In the genomic region with DNA sequence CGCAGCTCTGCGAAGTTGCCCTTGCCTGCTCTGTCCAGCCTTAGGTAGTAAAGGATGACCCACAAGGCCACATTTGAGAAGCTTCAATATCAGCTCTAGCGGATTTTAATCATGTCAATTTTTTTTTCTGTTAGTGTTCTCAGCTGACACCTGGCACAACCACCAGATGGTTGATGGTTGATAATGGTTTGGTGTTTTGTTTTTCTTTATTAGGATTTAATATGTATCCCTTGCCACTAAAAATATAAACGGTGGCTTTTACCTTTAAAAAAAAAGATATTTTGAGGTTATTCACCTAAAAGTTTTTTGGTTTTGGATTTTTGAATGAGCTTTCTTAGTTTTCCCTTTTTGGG, we compare ENCODE assay signal across 8 mouse cellular contexts. TPM values are rescaled to one million over a fixed set of nuclear protein-coding genes. Genes with fewer than 3 reads are reported as not detected.
DNase-seq lines count a peak whose midpoint lies in the region; ATAC-seq and TF ChIP-seq lines count a peak whose summit lies in the region.

No protein-coding gene starts in this region.

- no peaks in the 10 kb centered on the region for H3K27me3 ChIP-seq in kidney, adult 2 months (replicated peaks; ENCODE audit: control insufficient read depth, insufficient read depth, low read length)
- no peaks in the 10 kb centered on the region for H3K27me3 ChIP-seq in hindbrain, embryonic 13.5 days
- no peaks in the 10 kb centered on the region for H3K27me3 ChIP-seq in midbrain, embryonic 12.5 days

- no peak for ATAC-seq in hindbrain, embryonic 13.5 days (ENCODE audit: low FRiP score)
- ATAC-seq in midbrain, embryonic 12.5 days (ENCODE audit: low FRiP score, low read depth): no peak

- peak overlapping the region; percentile 61 for H3K4me2 ChIP-seq in hindbrain, embryonic 13.5 days
- peak overlapping the region; percentile 64 for H3K4me2 ChIP-seq in midbrain, embryonic 12.5 days (replicated peaks)

- H3K36me3 ChIP-seq in kidney, adult 2 months (ENCODE audit: control insufficient read depth, insufficient read depth, low read length): peaks cover 5% of the 10 kb centered on the region; the same call in 1 of the 2 replicates
- peaks cover 13% of the 10 kb centered on the region for H3K36me3 ChIP-seq in hindbrain, embryonic 13.5 days
- H3K36me3 ChIP-seq in midbrain, embryonic 12.5 days: peaks cover 10% of the 10 kb centered on the region

- peaks cover 3% of the 10 kb centered on the region; the same call in 1 of the 2 replicates for H3K9me3 ChIP-seq in hindbrain, embryonic 13.5 days
- peaks cover 4% of the 10 kb centered on the region for H3K9me3 ChIP-seq in midbrain, embryonic 12.5 days

- TF ChIP-seq POLR2A in kidney, adult 2 months (IDR thresholded peaks at IDR 0.05; ENCODE audit: low read depth, low read length): no peak
- TF ChIP-seq POLR2A in bone marrow macrophage, adult 2 months (IDR thresholded peaks at IDR 0.05; ENCODE audit: borderline replicate concordance, low read depth, low read length): no peak

- peak overlapping the region; percentile 71 for H3K27ac ChIP-seq in kidney, adult 2 months (ENCODE audit: insufficient read depth, low read depth, low read length)
- H3K27ac ChIP-seq in bone marrow macrophage, adult 2 months (ENCODE audit: insufficient read depth, low read depth, low read length): peak overlapping the region; percentile 98
- H3K27ac ChIP-seq in hindbrain, embryonic 13.5 days: peak overlapping the region; percentile 99
- H3K27ac ChIP-seq in midbrain, embryonic 12.5 days (replicated peaks): peak overlapping the region; percentile 98

- peak overlapping the region; percentile 88 for H3K4me3 ChIP-seq in kidney, adult 2 months (ENCODE audit: insufficient read depth, low read depth, low read length)
- H3K4me3 ChIP-seq in bone marrow macrophage, adult 2 months (ENCODE audit: insufficient read depth, low read length): peak overlapping the region; percentile 97
- peak overlapping the region; percentile 89 for H3K4me3 ChIP-seq in hindbrain, embryonic 13.5 days
- H3K4me3 ChIP-seq in midbrain, embryonic 12.5 days: peak overlapping the region; percentile 74

- no peak for DNase-seq in kidney, adult 2 months
- DNase-seq in kidney, postnatal 10 days: no peak
- DNase-seq in left cerebral cortex, postnatal 14 days (ENCODE audit: low spot score in 2 of 2): no peak
- no peak for DNase-seq in adrenal gland, postnatal 4 days (ENCODE audit: low spot score in 2 of 2)
- DNase-seq in adrenal gland, postnatal 14 days: no peak

- H3K4me1 ChIP-seq in kidney, adult 2 months (ENCODE audit: control insufficient read depth, insufficient read depth, low read length): 0 out of 2 replicates have a peak, but pooled peaks cover 5% of the 10 kb centered on the region
- peaks cover 8% of the 10 kb centered on the region for H3K4me1 ChIP-seq in bone marrow macrophage, adult 2 months (ENCODE audit: control insufficient read depth, insufficient read depth, low read length)
- H3K4me1 ChIP-seq in hindbrain, embryonic 13.5 days (replicated peaks): peaks cover 10% of the 10 kb centered on the region
- H3K4me1 ChIP-seq in midbrain, embryonic 12.5 days: peaks cover 6% of the 10 kb centered on the region; the same call in 1 of the 2 replicates

- peak overlapping the region; percentile 99 for H3K9ac ChIP-seq in hindbrain, embryonic 13.5 days
- peak overlapping the region; percentile 90 for H3K9ac ChIP-seq in midbrain, embryonic 12.5 days (replicated peaks)

- TF ChIP-seq CTCF in kidney, adult 2 months (conservative IDR thresholded peaks at IDR 0.05; ENCODE audit: insufficient read depth, insufficient read length, low read depth, low read length): no peak
- no peak for TF ChIP-seq CTCF in bone marrow macrophage, adult 2 months (IDR thresholded peaks at IDR 0.05; ENCODE audit: low read depth, low read length)

- WGBS in kidney, adult 2 months: 3% methylated on average over 4 of the region's 4 CpGs
- 5% methylated on average over 4 of the region's 4 CpGs for WGBS in hindbrain, embryonic 13.5 days
- 9% methylated on average over 4 of the region's 4 CpGs for WGBS in midbrain, embryonic 12.5 days

- intact Hi-C loops in left cerebral cortex, postnatal 14 days (cut with DNase I): no loop called here

RNA-seq across cellular contexts. Expression of a gene that starts 1.0 kb away (rescaled TPM):
- 19.2 and 23.3 TPM in 2 replicates for polyA plus RNA-seq in kidney, adult 2 months (2012; rRNA removed)
- 75.5 and 95.2 TPM in 2 replicates for polyA plus RNA-seq in bone marrow macrophage, adult 2 months (2012; ENCODE audit: insufficient read depth, insufficient read length, missing spikeins)
- polyA plus RNA-seq in hindbrain, embryonic 13.5 days (2015; fragmentation: Nextera tagmentation; extraction: Ambion mirVana): 59.6 and 60.9 TPM in 2 replicates
- 69.1 and 71.9 TPM in 2 replicates for polyA plus RNA-seq in midbrain, embryonic 12.5 days (2016; fragmentation: Nextera tagmentation; extraction: Ambion mirVana)
- total RNA-seq in left cerebral cortex, postnatal 14 days (2021): 10 to 100 TPM; 74.9 to 86.0 TPM
- 100 to 1,000 TPM in 1 of 2 experiments, 10 to 100 TPM in 1; 92.6 to 102 TPM for total RNA-seq in adrenal gland, postnatal 4 days (2021)
- total RNA-seq in adrenal gland, postnatal 14 days (2021): 70.5 and 85.4 TPM in 2 replicates

RNA-seq across cellular contexts. Expression of a gene that starts 42.5 kb away (rescaled TPM):
- polyA plus RNA-seq in kidney, adult 2 months (2012; rRNA removed): 11.9 and 16.8 TPM in 2 replicates
- polyA plus RNA-seq in bone marrow macrophage, adult 2 months (2012; ENCODE audit: insufficient read depth, insufficient read length, missing spikeins): 15.1 and 19.4 TPM in 2 replicates
- polyA plus RNA-seq in hindbrain, embryonic 13.5 days (2015; fragmentation: Nextera tagmentation; extraction: Ambion mirVana): 24.7 and 26.1 TPM in 2 replicates
- polyA plus RNA-seq in midbrain, embryonic 12.5 days (2016; fragmentation: Nextera tagmentation; extraction: Ambion mirVana): 41.7 and 50.0 TPM in 2 replicates
- total RNA-seq in left cerebral cortex, postnatal 14 days (2021): 10 to 100 TPM; 36.3 to 39.0 TPM
- 10 to 100 TPM; 55.6 to 66.3 TPM for total RNA-seq in adrenal gland, postnatal 4 days (2021)
- 32.2 and 40.0 TPM in 2 replicates for total RNA-seq in adrenal gland, postnatal 14 days (2021)
